Mouse (Mus musculus): ENCODE data around the gene Casz1. TPM values are rescaled to one million over a fixed set of nuclear protein-coding genes. Genes with fewer than 3 reads are reported as not detected.

Casz1 gene
- polyA plus RNA-seq, 1 experiment = 0.03 TPM

DNA sequence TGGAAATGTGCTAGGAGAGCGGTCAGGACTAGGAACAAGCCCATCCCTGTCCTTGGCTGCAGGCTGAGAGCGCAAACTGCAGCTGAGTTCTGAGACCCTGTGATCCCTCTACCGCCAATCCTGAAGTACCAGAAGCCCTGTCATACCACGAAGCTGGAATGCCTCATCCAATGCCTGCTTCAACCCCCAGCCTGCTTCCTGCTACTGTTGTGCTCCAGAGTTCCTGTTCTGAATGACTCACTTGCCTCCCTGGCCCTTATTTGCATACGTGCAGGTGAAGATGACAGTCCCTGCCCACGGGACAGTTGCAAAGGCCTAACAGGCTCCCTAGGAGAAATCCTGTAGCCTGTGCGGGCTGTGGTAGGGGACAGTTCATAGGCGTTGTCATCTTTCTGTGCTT is 13.3 kb upstream of the Casz1 start:
- H3K4me3 ChIP-seq (replicated peaks) = no peak overlapping the region
- no peak for TF ChIP-seq GATA1 (IDR thresholded peaks at IDR 0.05; ENCODE audit: low read length)
- TF ChIP-seq TAL1 (IDR thresholded peaks at IDR 0.05; ENCODE audit: low read length) = no peak

DNA sequence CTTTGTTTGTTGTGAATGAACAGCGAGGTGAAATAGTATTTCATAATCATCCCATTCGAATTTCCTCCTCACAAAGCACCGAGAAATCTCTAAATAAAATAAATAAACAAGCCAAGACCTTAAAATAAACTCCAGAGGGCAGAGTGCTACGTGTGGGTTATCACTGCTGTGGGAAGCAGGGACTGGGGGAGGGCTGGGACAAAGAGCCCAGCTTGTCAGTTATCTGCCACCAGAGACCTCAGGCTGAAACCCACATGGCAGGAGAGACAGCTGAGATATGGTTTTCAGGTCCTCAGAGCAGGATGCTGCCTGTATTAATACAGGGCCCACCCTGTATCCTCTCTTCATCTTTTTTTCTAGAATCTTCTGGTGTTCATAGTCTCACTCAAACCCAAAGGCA is 9.2 kb upstream of the Casz1 start:
- Histone ChIP-seq H3K9me3 (ENCODE audit: control insufficient read depth, low read length) (no peaks in the 10 kb centered on the region), H3K27me3 (ENCODE audit: control insufficient read depth) (peaks cover 10% of the 10 kb centered on the region; the same call in 1 of the 2 replicates), H3K36me3 (ENCODE audit: control insufficient read depth) (no peaks in the 10 kb centered on the region), H3K4me3 (replicated peaks) (no peak overlapping the region), H3K4me1 (ENCODE audit: control insufficient read depth) (peaks cover 13% of the 10 kb centered on the region)
- TF ChIP-seq TAL1 (IDR thresholded peaks at IDR 0.05; ENCODE audit: low read length) (no peak), GATA1 (IDR thresholded peaks at IDR 0.05; ENCODE audit: low read length) (no peak)

More for the DNA sequence above, 13.3 kb upstream of the Casz1 start:
- Histone ChIP-seq H3K4me1 (ENCODE audit: control insufficient read depth) (no peaks in the 10 kb centered on the region), H3K9me3 (ENCODE audit: control insufficient read depth, low read length) (no peaks in the 10 kb centered on the region), H3K27me3 (ENCODE audit: control insufficient read depth) (peaks cover 5% of the 10 kb centered on the region; the same call in 1 of the 2 replicates), H3K36me3 (ENCODE audit: control insufficient read depth) (no peaks in the 10 kb centered on the region)

DNA sequence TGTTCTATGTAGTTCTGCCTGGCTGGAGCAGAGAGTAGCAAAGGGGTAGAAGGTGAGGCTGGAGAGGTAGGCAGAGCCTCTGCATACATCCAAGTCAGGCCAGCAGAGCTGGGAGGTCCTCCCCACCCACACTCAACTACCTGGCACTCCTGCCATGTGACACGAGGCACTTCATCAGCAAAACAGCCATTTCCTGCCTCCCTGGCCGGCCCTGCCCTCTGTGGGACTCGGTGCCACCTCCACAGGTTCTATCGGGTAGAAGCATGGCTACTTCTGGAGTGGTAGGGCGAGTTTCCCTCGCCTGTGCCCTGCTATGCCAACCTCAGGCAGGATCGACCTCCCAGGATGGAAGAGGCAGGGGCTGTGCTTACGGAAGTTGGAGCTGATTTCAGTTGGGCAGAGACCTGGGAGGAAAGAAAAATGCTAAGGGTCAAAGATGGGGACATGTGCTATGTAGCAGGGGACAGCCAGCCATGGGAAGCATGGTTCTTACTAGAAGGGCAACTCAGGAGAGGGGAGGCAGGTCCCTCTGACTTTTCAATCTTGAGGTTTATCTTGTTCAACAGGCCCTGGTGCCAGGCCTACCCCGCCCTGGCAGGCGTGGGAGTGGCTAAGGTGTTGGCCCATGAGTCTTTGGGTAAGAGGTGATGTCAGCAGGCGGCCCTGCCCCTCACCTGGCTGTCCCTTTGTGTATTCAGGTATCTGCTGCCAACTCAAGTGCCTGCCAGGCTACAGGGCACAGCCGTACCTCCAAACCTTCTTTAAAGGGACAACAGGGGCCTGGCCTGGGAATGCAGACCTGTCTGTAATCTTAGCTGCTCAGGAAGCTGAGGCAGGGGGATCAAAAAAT is 6.5 kb upstream of the Casz1 start:
- no peaks in the 10 kb centered on the region for H3K9me3 ChIP-seq (ENCODE audit: control insufficient read depth, low read length)
- peaks cover 20% of the 10 kb centered on the region for H3K27me3 ChIP-seq (ENCODE audit: control insufficient read depth)

GRCm38 (mm10) chr4:148803031-148803430 is 1.2 kb upstream of the Casz1 start:
- H3K36me3 ChIP-seq (ENCODE audit: control insufficient read depth) = no peaks in the 10 kb centered on the region
- H3K9me3 ChIP-seq (ENCODE audit: control insufficient read depth, low read length) = no peaks in the 10 kb centered on the region
- peaks cover 67% of the 10 kb centered on the region for H3K27me3 ChIP-seq (ENCODE audit: control insufficient read depth)
- no peak overlapping the region for H3K4me3 ChIP-seq (replicated peaks)
- TF ChIP-seq GATA1 (IDR thresholded peaks at IDR 0.05; ENCODE audit: low read length) = no peak
- TF ChIP-seq TAL1 (IDR thresholded peaks at IDR 0.05; ENCODE audit: low read length) = no peak
- H3K4me1 ChIP-seq (ENCODE audit: control insufficient read depth) = peaks cover 3% of the 10 kb centered on the region

More for the DNA sequence above, 6.5 kb upstream of the Casz1 start:
- no peak for TF ChIP-seq GATA1 (IDR thresholded peaks at IDR 0.05; ENCODE audit: low read length)
- TF ChIP-seq TAL1 (IDR thresholded peaks at IDR 0.05; ENCODE audit: low read length) = no peak
- Histone ChIP-seq H3K36me3 (ENCODE audit: control insufficient read depth) (no peaks in the 10 kb centered on the region), H3K4me1 (ENCODE audit: control insufficient read depth) (peaks cover 13% of the 10 kb centered on the region), H3K4me3 (replicated peaks) (no peak overlapping the region)

DNA sequence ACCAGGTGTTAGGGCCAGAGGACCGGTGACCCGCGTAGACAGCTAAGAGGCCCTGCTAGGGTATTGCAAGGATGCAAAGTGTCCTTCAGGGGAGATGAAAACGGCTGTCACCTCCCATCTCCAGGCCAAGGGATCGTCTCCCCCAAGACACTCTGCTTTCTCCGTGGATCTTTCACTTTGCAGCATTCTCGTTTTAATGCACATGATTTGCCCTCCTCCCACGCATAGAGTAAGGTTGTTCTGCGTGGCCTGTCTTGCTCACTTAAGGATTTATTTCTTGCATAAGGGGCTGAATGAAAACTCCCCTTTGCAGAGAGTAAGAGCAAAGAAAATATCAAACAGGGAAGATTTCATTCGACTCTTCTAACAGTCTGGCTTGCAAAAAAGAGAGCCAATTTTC is 593 bp upstream of the Casz1 start:
- no peak for TF ChIP-seq TAL1 (IDR thresholded peaks at IDR 0.05; ENCODE audit: low read length)
- TF ChIP-seq GATA1 (IDR thresholded peaks at IDR 0.05; ENCODE audit: low read length) = no peak
- Histone ChIP-seq H3K4me3 (replicated peaks) (no peak overlapping the region), H3K4me1 (ENCODE audit: control insufficient read depth) (no peaks in the 10 kb centered on the region), H3K36me3 (ENCODE audit: control insufficient read depth) (no peaks in the 10 kb centered on the region), H3K27me3 (ENCODE audit: control insufficient read depth) (peaks cover 70% of the 10 kb centered on the region), H3K9me3 (ENCODE audit: control insufficient read depth, low read length) (no peaks in the 10 kb centered on the region)

DNA sequence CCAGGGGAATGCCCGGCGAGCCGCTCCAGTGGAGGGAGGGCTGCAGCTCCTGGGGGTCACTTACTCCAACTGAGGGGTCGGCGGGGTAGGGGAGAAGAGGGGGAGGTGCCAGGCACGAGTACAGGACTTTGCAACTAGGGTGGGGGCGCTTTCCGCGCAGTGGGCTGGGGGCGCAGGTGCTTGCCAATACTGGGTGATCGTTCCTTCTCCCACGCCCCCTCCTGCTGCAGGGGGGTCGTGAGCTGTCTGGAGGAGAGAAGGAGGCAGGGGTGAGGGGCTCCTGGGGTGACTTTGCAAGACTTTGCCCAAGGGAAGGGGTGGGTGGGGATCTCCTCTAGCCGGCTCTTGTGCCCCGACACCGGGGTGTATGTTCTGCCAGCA is 541 bp downstream of the Casz1 start:
- no peak for TF ChIP-seq GATA1 (IDR thresholded peaks at IDR 0.05; ENCODE audit: low read length)
- TF ChIP-seq TAL1 (IDR thresholded peaks at IDR 0.05; ENCODE audit: low read length) = no peak
- Histone ChIP-seq H3K36me3 (ENCODE audit: control insufficient read depth) (no peaks in the 10 kb centered on the region), H3K4me1 (ENCODE audit: control insufficient read depth) (no peaks in the 10 kb centered on the region), H3K4me3 (replicated peaks) (no peak overlapping the region), H3K27me3 (ENCODE audit: control insufficient read depth) (peaks cover 71% of the 10 kb centered on the region), H3K9me3 (ENCODE audit: control insufficient read depth, low read length) (no peaks in the 10 kb centered on the region)

- no peak for TF ChIP-seq GATA1 (IDR thresholded peaks at IDR 0.05; ENCODE audit: low read length)
- no peak for TF ChIP-seq TAL1 (IDR thresholded peaks at IDR 0.05; ENCODE audit: low read length)
- H3K4me1 ChIP-seq (ENCODE audit: control insufficient read depth) = no peaks in the 10 kb centered on the region
- no peaks in the 10 kb centered on the region for H3K9me3 ChIP-seq (ENCODE audit: control insufficient read depth, low read length)
- H3K27me3 ChIP-seq (ENCODE audit: control insufficient read depth) = peaks cover 74% of the 10 kb centered on the region
- no peak overlapping the region for H3K4me3 ChIP-seq (replicated peaks)
- no peaks in the 10 kb centered on the region for H3K36me3 ChIP-seq (ENCODE audit: control insufficient read depth)
These were observed 1.1 kb downstream of the Casz1 start for GRCm38 (mm10) chr4:148805161-148805810.

DNA sequence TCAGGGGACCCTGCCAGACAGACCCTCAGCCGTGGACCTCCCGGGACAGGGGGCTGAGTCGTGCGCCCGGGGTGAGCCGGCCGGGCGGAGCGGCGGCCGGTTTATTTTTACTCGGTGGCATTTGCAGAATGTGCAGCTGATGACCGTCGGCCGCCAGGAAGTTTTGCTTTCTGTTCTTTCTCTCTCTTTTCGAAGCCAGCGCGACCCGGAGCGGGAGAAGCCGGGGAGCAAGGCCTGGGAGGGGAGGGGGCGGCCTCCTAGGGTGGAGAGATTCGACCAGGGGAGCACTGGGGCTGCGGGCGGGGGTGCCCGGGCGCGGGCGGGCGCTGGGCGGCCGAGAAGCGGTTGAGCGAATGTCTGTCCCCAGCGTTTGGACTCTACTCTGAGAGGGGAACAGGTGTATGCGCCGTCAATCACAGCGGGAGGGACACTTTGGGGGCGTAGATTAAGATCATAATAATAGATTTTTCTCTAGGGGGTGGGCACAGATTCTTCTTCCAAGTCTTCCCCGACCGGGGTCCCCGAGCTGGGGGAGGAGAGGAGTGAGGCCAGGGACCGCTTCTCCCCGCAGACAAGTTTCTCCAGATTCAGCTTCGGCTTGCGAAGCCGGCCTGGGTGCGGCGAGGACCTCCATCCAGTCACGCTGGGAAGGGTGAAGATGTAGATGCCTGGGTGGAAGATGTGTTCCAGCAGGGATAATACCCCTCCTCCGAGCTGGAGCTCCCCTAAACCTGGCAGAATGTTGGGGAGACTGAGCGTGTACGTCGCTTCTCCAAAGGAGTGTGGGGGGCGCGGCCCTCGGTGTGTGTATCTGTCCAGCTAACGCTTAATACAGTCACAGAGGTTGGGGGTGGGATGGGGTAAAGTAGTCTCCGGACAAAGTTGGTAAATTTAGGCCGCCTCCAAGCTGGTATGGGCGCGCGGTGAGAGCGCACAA is 1.9 kb downstream of the Casz1 start:
- H3K4me1 ChIP-seq (ENCODE audit: control insufficient read depth) = no peaks in the 10 kb centered on the region
- H3K36me3 ChIP-seq (ENCODE audit: control insufficient read depth) = no peaks in the 10 kb centered on the region
- no peaks in the 10 kb centered on the region for H3K9me3 ChIP-seq (ENCODE audit: control insufficient read depth, low read length)
- no peak overlapping the region for H3K4me3 ChIP-seq (replicated peaks)
- H3K27me3 ChIP-seq (ENCODE audit: control insufficient read depth) = peaks cover 75% of the 10 kb centered on the region
- TF ChIP-seq TAL1 (IDR thresholded peaks at IDR 0.05; ENCODE audit: low read length) = no peak
- no peak for TF ChIP-seq GATA1 (IDR thresholded peaks at IDR 0.05; ENCODE audit: low read length)
